Mouse (Mus musculus) E14TG2a.4 (cell line): ENCODE measurements at regions not wholly inside any gene's neighbourhood (a gene's known extent, or its start where the extent isn't known, plus 50 kb on each side); places are given as distances from the start of the nearest gene placed in this dataset.

Experiments
- CTCF ChIP-seq: conservative IDR thresholded peaks from 2 replicates; pipeline ENCODE4 v1.5.1; 2014; ENCODE audit warnings: low read length
- NANOG ChIP-seq: IDR thresholded peaks from 2 replicates; pipeline ENCODE4 v1.6.1; 2014; ENCODE audit warnings: borderline replicate concordance, low read length, mixed read lengths
- POU5F1 ChIP-seq: IDR thresholded peaks from 2 replicates; pipeline ENCODE4 v1.6.1; 2014; ENCODE audit warnings: low read length, borderline replicate concordance

DNA sequence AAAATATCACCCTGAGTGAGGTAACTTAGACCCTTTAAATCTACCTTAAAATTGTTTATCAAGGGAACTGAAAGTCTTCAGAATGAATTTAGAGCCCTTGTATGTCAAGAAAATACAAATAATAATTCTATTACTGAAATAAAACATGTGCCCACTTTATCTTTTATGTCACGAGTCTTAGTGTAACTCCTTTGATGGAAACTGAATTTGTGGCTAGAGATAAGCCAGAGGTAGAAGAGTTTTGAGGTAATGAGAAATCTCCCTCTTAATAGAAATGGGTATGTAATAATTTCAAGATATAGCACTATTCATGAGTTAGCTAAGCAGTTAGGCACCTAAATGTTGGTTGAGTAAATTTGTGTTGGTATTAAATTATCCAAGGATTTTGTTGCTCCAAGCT lies 856.6 kb downstream of the Kcnt2 start:
- no peak for TF ChIP-seq CTCF
- TF ChIP-seq NANOG, result no peak
- TF ChIP-seq POU5F1, result no peak
